Mouse (Mus musculus) liver, embryonic 14.5 days (tissue): ENCODE data around the gene Sema4a. TPM values are rescaled to one million over a fixed set of nuclear protein-coding genes. Genes with fewer than 3 reads are reported as not detected.

ENCODE experiments used
- ATAC-seq: fragments of 200-750 bp; cut with Nextera tagmentation; 2 replicates; pipeline ENCODE4 v1.8.0; 2017; ENCODE audit warnings: moderate number of reproducible peaks, mild to moderate bottlenecking, moderate library complexity; ENCODE audit not compliant: insufficient read depth
- DNase-seq, 3 experiments: peaks; one replicate each; pipeline ENCODE4 v3.0.0-alpha.2; 2012 to 2013; ENCODE audit warnings: low read depth in 3 of 3, low spot score in 3 of 3
- H3K27ac ChIP-seq: fragments of 300-500 bp; sonication (generic); 2 replicates; pipeline ENCODE4 v1.5.1; 2014; ENCODE audit warnings: moderate library complexity, mild to moderate bottlenecking, control low read depth, inconsistent platforms
- H3K27me3 ChIP-seq: fragments of 300-500 bp; sonication (generic); 2 replicates; pipeline ENCODE4 v1.6.1; 2014; ENCODE audit warnings: mild to moderate bottlenecking, low read length, moderate library complexity; ENCODE audit not compliant: control insufficient read depth, insufficient read depth
- H3K36me3 ChIP-seq: fragments of 300-500 bp; sonication (generic); replicated peaks from 2 replicates; pipeline ENCODE4 v1.6.1; 2014; ENCODE audit warnings: low read depth; ENCODE audit not compliant: control insufficient read depth, insufficient read depth
- H3K4me1 ChIP-seq, 2 experiments: fragments of 200-500 bp in 1 of 2; fragments of 300-500 bp in 1 of 2; sonication (generic) in 1 of 2; replicated peaks; 2 replicates each; pipeline ENCODE4 v1.6.1; 2012 to 2014; ENCODE audit warnings: antibody characterized with exemption in 1 of 2, inconsistent platforms in 1 of 2, low read length in 1 of 2; ENCODE audit not compliant: control insufficient read depth in 2 of 2, insufficient read depth in 2 of 2
- H3K4me2 ChIP-seq: fragments of 300-500 bp; sonication (generic); 2 replicates; pipeline ENCODE4 v1.6.1; 2014; ENCODE audit warnings: low read depth, mild to moderate bottlenecking, control low read depth, moderate library complexity
- H3K4me3 ChIP-seq, 2 experiments: fragments of 200-500 bp in 1 of 2; fragments of 300-500 bp in 1 of 2; sonication (generic) in 1 of 2; 2 replicates each; pipeline ENCODE4 v1.5.1; 2012 to 2014; ENCODE audit warnings: low read depth in 2 of 2, low read length in 2 of 2, mild to moderate bottlenecking in 2 of 2, control low read depth in 1 of 2, inconsistent platforms in 1 of 2, moderate library complexity in 1 of 2; ENCODE audit not compliant: insufficient read depth in 1 of 2
- H3K9ac ChIP-seq: fragments of 300-500 bp; sonication (generic); replicated peaks from 2 replicates; pipeline ENCODE4 v1.6.1; 2014; ENCODE audit warnings: mild to moderate bottlenecking, control low read depth, moderate library complexity
- H3K9me3 ChIP-seq: fragments of 300-500 bp; sonication (generic); 2 replicates; pipeline ENCODE4 v1.6.1; 2016; ENCODE audit warnings: low read length, mixed read lengths; ENCODE audit not compliant: control insufficient read depth
- CTCF ChIP-seq: IDR thresholded peaks from 2 replicates; pipeline ENCODE4 v1.5.1; 2016; ENCODE audit warnings: antibody characterized with exemption, low read depth, control low read depth
- EP300 ChIP-seq: IDR thresholded peaks from 2 replicates; pipeline ENCODE4 v1.6.1; 2016; ENCODE audit warnings: antibody characterized with exemption, low read depth
- WGBS: fragments of 180-500 bp; shearing (Covaris S2); extraction: QIAGEN DNeasy Blood & Tissue Kit; methylation state at CpG from one replicate; pipeline ENCODE4 v1.1.7; 2014; ENCODE audit not compliant: insufficient replicate concordance; 5-methylcytosine and 5-hydroxymethylcytosine counted together
- polyA plus RNA-seq, 2 experiments: library from polyadenylated mRNA; depleted of rRNA in 1 of 2; stranded (reverse) in 1 of 2; unstranded in 1 of 2; fragments of >200 nt; fragmentation: Nextera tagmentation in 1 of 2; extraction: Ambion mirVana in 1 of 2; gene quantifications; 2 replicates each; pipeline versions ENCODE4 v1.2.1 to v1.2.3; 2012 to 2014

Gene Sema4a
- polyA plus RNA-seq, 2 experiments = 9.1 to 12.7 TPM

DNA sequence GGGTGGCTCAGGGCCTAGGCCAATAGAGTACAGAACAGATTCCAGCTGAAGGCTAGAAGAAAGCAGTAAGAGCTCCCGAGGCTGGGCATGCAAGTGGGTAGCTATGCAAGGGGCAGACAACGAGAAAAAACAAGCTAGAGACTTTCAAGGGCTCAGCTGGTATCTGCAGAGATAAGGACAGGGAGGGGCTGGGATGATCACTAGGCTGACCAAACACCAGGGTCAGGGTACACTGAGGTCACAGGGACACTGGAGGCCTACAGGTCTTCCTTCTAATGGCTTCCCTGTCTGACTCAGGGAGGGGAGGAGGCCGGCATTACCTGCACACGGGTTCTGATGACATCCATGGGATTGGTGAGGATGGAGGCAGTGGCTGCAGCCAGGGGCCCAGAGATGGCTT lies 45.3 kb downstream of the Sema4a start:
- 0 out of 2 replicates have a peak overlapping the region, but pooled peaks have one; percentile 31 for H3K9ac ChIP-seq
- H3K36me3 ChIP-seq = peaks cover 30% of the 10 kb centered on the region
- H3K4me1 ChIP-seq = peaks cover 24 to 33% of the 10 kb centered on the region in 2 experiments
- no peak overlapping the region for H3K4me3 ChIP-seq
- WGBS = 60% methylated on average over 4 of the region's 4 CpGs
- H3K27ac ChIP-seq = peak overlapping the region; percentile 12
- no peak for DNase-seq
- TF ChIP-seq EP300 = no peak
- TF ChIP-seq CTCF = no peak
- H3K27me3 ChIP-seq = no peaks in the 10 kb centered on the region
- no peak for ATAC-seq
- no peaks in the 10 kb centered on the region for H3K9me3 ChIP-seq
- H3K4me2 ChIP-seq = no peak overlapping the region

DNA sequence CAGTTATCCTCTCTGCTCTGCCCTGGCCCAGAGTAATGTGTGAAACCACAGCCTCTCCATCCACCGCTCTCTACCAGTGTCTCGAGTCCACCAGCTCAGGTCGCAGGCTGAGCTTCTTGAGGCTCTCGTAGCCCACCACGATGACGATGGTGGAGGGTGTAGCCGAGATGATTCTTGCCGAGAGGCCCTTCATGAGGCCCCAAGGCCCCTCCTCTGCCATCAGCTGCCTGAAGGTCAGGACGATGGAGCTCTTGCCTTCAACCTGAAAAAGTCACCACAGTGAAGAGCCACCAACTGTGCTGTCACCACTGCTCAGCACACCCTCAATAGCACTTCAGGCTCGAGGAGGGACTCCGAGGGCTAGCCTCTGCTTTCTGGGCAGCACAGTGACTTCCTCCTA lies 48.3 kb downstream of the Sema4a start:
- peak overlapping the region; percentile 6; the same call in 1 of the 2 replicates for H3K27ac ChIP-seq
- H3K9ac ChIP-seq = no peak overlapping the region
- 78% methylated on average over 11 of the region's 11 CpGs for WGBS
- no peak for DNase-seq
- peaks cover 19% of the 10 kb centered on the region for H3K36me3 ChIP-seq
- H3K4me1 ChIP-seq = peaks cover 27 to 43% of the 10 kb centered on the region in 2 experiments
- H3K27me3 ChIP-seq = no peaks in the 10 kb centered on the region
- no peak overlapping the region for H3K4me3 ChIP-seq
- TF ChIP-seq EP300 = no peak
- TF ChIP-seq CTCF = no peak
- no peak overlapping the region for H3K4me2 ChIP-seq
- no peaks in the 10 kb centered on the region for H3K9me3 ChIP-seq
- ATAC-seq = no peak

DNA sequence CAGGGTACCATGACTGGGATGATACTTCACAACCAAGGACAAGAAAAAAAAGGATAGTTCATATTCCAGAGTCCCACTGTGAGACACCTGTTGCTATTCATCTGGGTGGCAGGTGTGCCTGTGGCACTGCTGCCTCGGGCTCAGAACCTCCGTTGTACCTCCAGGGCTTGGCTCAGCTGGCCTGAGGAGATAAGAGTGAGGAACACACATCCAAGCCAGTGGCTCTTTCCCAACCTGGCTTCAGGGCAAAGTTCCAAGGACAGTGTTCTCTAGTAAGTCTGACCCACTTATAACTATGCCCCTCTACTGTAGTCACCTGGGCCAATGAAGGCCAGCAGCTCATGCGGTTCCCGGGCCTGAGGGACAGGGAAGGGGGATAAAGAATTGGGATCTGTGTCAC lies 49.3 kb downstream of the Sema4a start:
- Histone ChIP-seq H3K27me3 (no peaks in the 10 kb centered on the region), H3K9ac (peak overlapping the region; percentile 40), H3K4me1 (peaks cover 27 to 48% of the 10 kb centered on the region in 2 experiments), H3K27ac (peak overlapping the region; percentile 87), H3K4me3 (no peak overlapping the region), H3K9me3 (no peaks in the 10 kb centered on the region), H3K4me2 (peak overlapping the region; percentile 93), H3K36me3 (peaks cover 16% of the 10 kb centered on the region)
- DNase-seq = peak; percentile 58 to 65 (median 63)
- ATAC-seq = peak; percentile 40
- TF ChIP-seq EP300 (peak; percentile 48; the same call in 1 of the 2 replicates), CTCF (no peak)
- 43% methylated on average over 4 of the region's 4 CpGs for WGBS

DNA sequence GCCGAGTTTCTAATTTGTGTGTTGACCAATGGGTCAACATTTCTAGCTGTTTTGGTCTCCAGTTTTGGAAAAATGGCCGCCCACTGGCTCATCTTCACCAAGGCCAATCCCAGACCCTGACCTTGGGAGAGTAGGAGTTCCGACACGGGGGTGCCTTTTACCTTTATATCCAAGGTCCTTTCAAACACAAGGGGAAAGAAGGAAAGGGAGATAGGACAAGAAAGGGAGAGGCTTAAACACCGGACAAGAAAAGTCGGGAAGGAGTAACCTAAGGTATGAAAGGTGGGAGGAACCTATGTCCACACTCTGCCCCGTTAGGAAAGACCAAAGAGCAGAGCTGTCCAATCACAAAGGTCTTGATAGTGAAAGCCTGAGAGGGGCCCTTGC lies 50.3 kb downstream of the Sema4a start:
- H3K27me3 ChIP-seq = no peaks in the 10 kb centered on the region
- TF ChIP-seq EP300 (no peak), CTCF (no peak)
- ATAC-seq (no peak), DNase-seq (peak in 2 of 3 experiments; percentile 12 to 32)
- H3K4me3 ChIP-seq = peak overlapping the region; percentile 31 to 72
- no peaks in the 10 kb centered on the region for H3K9me3 ChIP-seq
- peak overlapping the region; percentile 93 for H3K4me2 ChIP-seq
- H3K4me1 ChIP-seq = peaks cover 22 to 42% of the 10 kb centered on the region in 2 experiments
- H3K27ac ChIP-seq = peak overlapping the region; percentile 87
- 26% methylated on average over 7 of the region's 7 CpGs for WGBS
- peak overlapping the region; percentile 78 for H3K9ac ChIP-seq
- peaks cover 13% of the 10 kb centered on the region for H3K36me3 ChIP-seq

DNA sequence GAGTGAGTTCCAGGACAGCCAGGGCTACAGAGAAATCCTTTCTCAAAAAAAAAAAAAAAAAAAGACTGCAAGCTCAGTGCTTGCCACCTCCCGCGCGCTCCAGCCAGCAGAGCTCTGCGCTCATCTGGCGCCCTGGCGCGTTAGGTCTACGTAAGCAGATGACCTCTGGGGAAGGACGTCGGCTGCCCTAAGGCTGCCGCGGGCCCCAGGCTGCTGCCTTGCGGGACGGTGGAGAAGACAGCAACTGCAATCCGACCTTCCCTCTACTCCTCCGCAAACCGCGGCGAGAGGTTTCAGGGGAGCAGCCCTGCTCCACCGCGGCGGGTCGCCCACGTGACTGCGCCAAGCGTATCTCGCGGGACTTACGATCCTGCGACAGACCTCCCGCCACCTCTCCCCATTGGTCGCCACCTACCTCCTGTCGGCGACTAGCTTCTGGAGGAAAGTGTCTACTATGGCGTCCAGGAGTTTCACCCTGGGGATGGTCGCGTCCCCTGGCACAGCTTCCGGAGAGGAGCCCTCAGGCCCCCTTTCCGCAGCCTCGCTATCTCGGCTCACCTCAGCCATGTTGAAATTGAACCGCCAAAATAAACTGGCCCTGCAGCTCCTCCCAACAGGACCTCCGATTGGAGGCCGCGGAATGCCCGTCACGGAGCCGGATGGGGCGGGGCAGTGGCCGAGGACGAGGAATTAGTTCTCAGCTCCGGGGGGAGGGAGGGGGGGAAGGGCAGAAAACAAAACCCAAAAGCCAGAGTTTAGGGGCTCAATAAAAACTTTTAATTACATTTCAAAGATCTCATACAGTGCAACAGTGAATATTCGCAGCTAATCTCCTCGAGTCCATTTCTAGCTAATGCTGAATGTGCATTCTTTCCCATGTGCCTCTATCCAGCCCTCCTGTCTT lies 51.0 kb downstream of the Sema4a start, which contains the start of gene Pmf1:
TSS of gene Pmf1 (minus strand) at position 591 of the 904 bp plus-strand sequence.
- TF ChIP-seq CTCF (peak; percentile 30; the same call in 1 of the 2 replicates), EP300 (peak; percentile 59)
- peaks cover 19 to 37% of the 10 kb centered on the region in 2 experiments for H3K4me1 ChIP-seq

More for the DNA sequence above, 51.0 kb downstream of the Sema4a start, which contains the start of gene Pmf1:
- peaks cover 7% of the 10 kb centered on the region for H3K36me3 ChIP-seq
- no peaks in the 10 kb centered on the region for H3K9me3 ChIP-seq
- WGBS = under 1% methylated on average over 54 of the region's 54 CpGs
- peak within 1 kb of the TSS; percentile 87 for H3K27ac ChIP-seq
- ATAC-seq (peak; percentile 92), DNase-seq (peak; percentile 81 to 85 (median 84))
- no peaks in the 10 kb centered on the region for H3K27me3 ChIP-seq
- H3K4me2 ChIP-seq = peak within 1 kb of the TSS; percentile 93
- peak within 1 kb of the TSS; percentile 78 for H3K9ac ChIP-seq
- peak within 1 kb of the TSS; percentile 72 to 78 for H3K4me3 ChIP-seq
